ENCODE assay signal across 23 mouse cellular contexts in genomic region chr19:42198026-42198425, GRCm38 (mm10). TPM values are rescaled to one million over a fixed set of nuclear protein-coding genes. Genes with fewer than 3 reads are reported as not detected.
DNase-seq lines count a peak whose midpoint lies in the region; ATAC-seq and TF ChIP-seq lines count a peak whose summit lies in the region.
"Had no signal": no experiment of that assay in that cellular context is flagged by ENCODE, and none has a peak within 500 bp of the region (broad histone marks: within the 10 kb centered on the region; RNA-seq: fewer than 3 reads in every experiment).

No protein-coding gene starts in this region.

- H3K27ac ChIP-seq in forebrain, embryonic 16.5 days (ENCODE audit: low read length): no peak overlapping the region
- H3K27ac ChIP-seq: embryonic facial prominence, embryonic 10.5 days; heart, embryonic 10.5 days; hindbrain, embryonic 12.5 days had no signal

- peak; percentile 47 for DNase-seq in adrenal gland, postnatal 10 days
- no peak for DNase-seq in adrenal gland, postnatal 4 days (ENCODE audit: low spot score in 2 of 2)
- peak; percentile 35 for DNase-seq in lung, postnatal 10 days
- no peak for DNase-seq in lung, adult 18-20 months
- peak; percentile 48 for DNase-seq in ZHBTc4 (ENCODE audit: low read depth, low spot score)
- no peak for DNase-seq in embryo, embryonic 10 days (ENCODE audit: low spot score)
- DNase-seq: cerebellum, adult 18-20 months; cerebellum, adult 9-11 months; cerebellum, postnatal 36 days; heart, adult 18-20 months; heart, postnatal 10 days; heart, postnatal 4 days had no signal

- H3K36me3 ChIP-seq in E14TG2a.4 (ENCODE audit: insufficient read depth, low read length): no peaks in the 10 kb centered on the region
- no peaks in the 10 kb centered on the region for H3K36me3 ChIP-seq in forebrain, embryonic 16.5 days (ENCODE audit: control insufficient read depth, insufficient read depth)
- H3K36me3 ChIP-seq: hindbrain, embryonic 12.5 days had no signal

- H3K4me2 ChIP-seq in forebrain, embryonic 16.5 days (ENCODE audit: low read length): no peak overlapping the region
- H3K4me2 ChIP-seq: hindbrain, embryonic 12.5 days had no signal

- no peak overlapping the region for H3K9ac ChIP-seq in forebrain, embryonic 16.5 days (replicated peaks; ENCODE audit: low read depth, low read length)
- H3K9ac ChIP-seq: hindbrain, embryonic 12.5 days had no signal

- ATAC-seq in forebrain, embryonic 16.5 days: no peak
- ATAC-seq: forebrain, embryonic 14.5 days; hindbrain, embryonic 16.5 days; inflammation-experienced regulatory T-cells, adult 6 months; intestine, postnatal 0 days had no signal

- H3K4me3 ChIP-seq in E14TG2a.4 (replicated peaks; ENCODE audit: low read length): 0 out of 2 replicates have a peak overlapping the region, but pooled peaks have one; percentile 29
- no peak overlapping the region for H3K4me3 ChIP-seq in forebrain, embryonic 16.5 days (replicated peaks; ENCODE audit: low read length)
- H3K4me3 ChIP-seq: embryonic facial prominence, embryonic 10.5 days; heart, embryonic 10.5 days; hindbrain, embryonic 12.5 days had no signal

- H3K9me3 ChIP-seq in E14TG2a.4 (ENCODE audit: low read length): no peaks in the 10 kb centered on the region
- H3K9me3 ChIP-seq in forebrain, embryonic 16.5 days (ENCODE audit: control insufficient read depth, low read length): no peaks in the 10 kb centered on the region
- H3K9me3 ChIP-seq: G1E; heart, embryonic 10.5 days; hindbrain, embryonic 12.5 days had no signal

- TF ChIP-seq CTCF in E14TG2a.4 (conservative IDR thresholded peaks at IDR 0.05; ENCODE audit: low read length): no peak

- WGBS in forebrain, embryonic 16.5 days: 44% methylated on average over 11 of the region's 11 CpGs

- peaks cover 57% of the 10 kb centered on the region for H3K4me1 ChIP-seq in E14TG2a.4 (replicated peaks; ENCODE audit: low read depth, low read length)
- H3K4me1 ChIP-seq in forebrain, embryonic 16.5 days (replicated peaks; ENCODE audit: control insufficient read depth, insufficient read depth, low read length): peaks cover 11% of the 10 kb centered on the region

- peaks cover 52% of the 10 kb centered on the region for H3K27me3 ChIP-seq in E14TG2a.4 (ENCODE audit: insufficient read depth, low read length)
- peaks cover 40% of the 10 kb centered on the region for H3K27me3 ChIP-seq in forebrain, embryonic 16.5 days (replicated peaks; ENCODE audit: control insufficient read depth, insufficient read depth, low read length)

RNA-seq across cellular contexts. Expression of gene Sfrp5, which starts 4.0 kb away (rescaled TPM):
- total RNA-seq in adrenal gland, postnatal 10 days (2021): 1 to 10 TPM; 5.1 to 6.2 TPM
- 1 to 10 TPM; 6.2 to 6.9 TPM for total RNA-seq in adrenal gland, postnatal 4 days (2021)
- polyA plus RNA-seq in forebrain, embryonic 16.5 days (2015; fragmentation: Nextera tagmentation; extraction: Ambion mirVana): 1.2 and 1.5 TPM in 2 replicates
- total RNA-seq: CH12.LX, G1E had no signal
- polyA plus RNA-seq: G1E; inflammation-experienced regulatory T-cells, adult 6 months had no signal

RNA-seq across cellular contexts. Expression of gene Zfyve27, which starts 34.3 kb away (rescaled TPM):
- total RNA-seq in adrenal gland, postnatal 10 days (2021): 10 to 100 TPM; 36.9 to 52.9 TPM
- 10 to 100 TPM; 61.4 to 63.9 TPM for total RNA-seq in adrenal gland, postnatal 4 days (2021)
- polyA plus RNA-seq in forebrain, embryonic 16.5 days (2015; fragmentation: Nextera tagmentation; extraction: Ambion mirVana): 65.4 and 78.7 TPM in 2 replicates

RNA-seq across cellular contexts. Expression of gene Golga7b, which starts 49.3 kb away (rescaled TPM):
- 1 to 10 TPM in 1 of 2 experiments, under 1 TPM in 1; 0.99 to 2.3 TPM for total RNA-seq in adrenal gland, postnatal 10 days (2021)
- 1 to 10 TPM; 2.3 to 3.4 TPM for total RNA-seq in adrenal gland, postnatal 4 days (2021)
- 29.5 and 41.0 TPM in 2 replicates for polyA plus RNA-seq in forebrain, embryonic 16.5 days (2015; fragmentation: Nextera tagmentation; extraction: Ambion mirVana)
- polyA plus RNA-seq: G1E; inflammation-experienced regulatory T-cells, adult 6 months had no signal

RNA-seq across cellular contexts. Expression of gene Marveld1, which starts 50.8 kb away (rescaled TPM):
- 10 to 100 TPM; 42.0 to 46.4 TPM for total RNA-seq in adrenal gland, postnatal 10 days (2021)
- total RNA-seq in adrenal gland, postnatal 4 days (2021): 10 to 100 TPM; 45.5 to 47.2 TPM
- polyA plus RNA-seq in forebrain, embryonic 16.5 days (2015; fragmentation: Nextera tagmentation; extraction: Ambion mirVana): 1.5 and 2.0 TPM in 2 replicates
- total RNA-seq: CH12.LX had no signal
- polyA plus RNA-seq: G1E had no signal

Comparison
In these comparisons a context has a peak if more than half of its experiments do, and no peak if none do; other contexts are left out.
1. DNase-seq: peak in adrenal gland, postnatal 10 days (single experiment), lung, postnatal 10 days (single experiment) and ZHBTc4 (single experiment); none in adrenal gland, postnatal 4 days (0 of 2), lung, adult 18-20 months (0 of 2) and embryo, embryonic 10 days (single experiment).